Mouse (Mus musculus) limb, embryonic 13.5 days (tissue): ENCODE measurements around the gene Tmod2. TPM values are rescaled to one million over a fixed set of nuclear protein-coding genes. Genes with fewer than 3 reads are reported as not detected.
"Not testable (repeated sequence)": the region's sequence is repeated elsewhere in the genome, so short reads cannot be mapped to it uniquely, and the experiment has no call there.

Experiments
- ATAC-seq: fragments of 200-750 bp; cut with Nextera tagmentation; 2 replicates; pipeline ENCODE4 v1.8.0; 2017; ENCODE audit warnings: low read depth, moderate number of reproducible peaks, moderate TSS enrichment; ENCODE audit not compliant: low FRiP score
- H3K27ac ChIP-seq: fragments of 300-500 bp; sonication (generic); 2 replicates; pipeline ENCODE4 v1.5.1; 2015; ENCODE audit warnings: inconsistent platforms, mild to moderate bottlenecking, moderate library complexity
- H3K27me3 ChIP-seq: fragments of 300-500 bp; sonication (generic); 2 replicates; pipeline ENCODE4 v1.6.1; 2015; ENCODE audit warnings: mild to moderate bottlenecking, inconsistent platforms
- H3K36me3 ChIP-seq: fragments of 300-500 bp; sonication (generic); 2 replicates; pipeline ENCODE4 v1.6.1; 2015; ENCODE audit warnings: inconsistent platforms, mild to moderate bottlenecking, moderate library complexity
- H3K4me1 ChIP-seq: fragments of 300-500 bp; sonication (generic); 2 replicates; pipeline ENCODE4 v1.6.1; 2015; ENCODE audit warnings: inconsistent platforms
- H3K4me2 ChIP-seq: fragments of 300-500 bp; sonication (generic); replicated peaks from 2 replicates; pipeline ENCODE4 v1.6.1; 2015; ENCODE audit warnings: inconsistent platforms, mild to moderate bottlenecking, moderate library complexity
- H3K4me3 ChIP-seq: fragments of 300-500 bp; sonication (generic); 2 replicates; pipeline ENCODE4 v1.5.1; 2015; ENCODE audit warnings: moderate library complexity, mild to moderate bottlenecking, inconsistent platforms
- H3K9ac ChIP-seq: fragments of 300-500 bp; sonication (generic); 2 replicates; pipeline ENCODE4 v1.6.1; 2015; ENCODE audit warnings: mild to moderate bottlenecking, inconsistent platforms
- H3K9me3 ChIP-seq: fragments of 300-500 bp; sonication (generic); 2 replicates; pipeline ENCODE4 v1.6.1; 2016; ENCODE audit warnings: inconsistent platforms
- WGBS: fragments of 180-500 bp; shearing (Covaris S2); methylation state at CpG from one replicate; pipeline ENCODE4 v1.1.7; 2015; 5-methylcytosine and 5-hydroxymethylcytosine counted together
- polyA plus RNA-seq: library from polyadenylated mRNA; unstranded; fragments of >200 nt; fragmentation: Nextera tagmentation; extraction: Ambion mirVana; gene quantifications from 2 replicates; pipeline ENCODE4 v1.2.1, GENCODE M21; 2015

Tmod2 gene
- polyA plus RNA-seq, 1 experiment from 2014 or later, result 26.5 TPM

DNA sequence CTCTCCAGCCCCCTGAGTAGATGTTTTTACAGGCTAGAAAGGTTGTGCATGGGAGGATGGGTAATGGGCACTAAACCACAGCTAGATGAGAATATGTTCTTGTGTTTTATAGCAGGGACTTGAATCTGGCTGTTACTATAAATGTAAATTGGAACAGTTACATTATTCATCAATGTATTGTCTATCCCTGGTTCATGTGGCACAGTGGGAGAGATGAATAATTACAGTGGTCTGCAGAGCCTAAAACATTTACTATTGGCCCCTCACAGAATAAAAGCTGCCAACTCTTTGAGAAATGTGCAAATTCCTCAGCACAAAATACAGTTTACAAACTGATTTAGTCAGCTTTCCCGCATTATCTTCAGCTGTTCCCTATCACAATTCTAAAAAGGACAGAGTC is 74.7 kb downstream of the Tmod2 start:
- no peak for ATAC-seq
- H3K27me3 ChIP-seq, result no peaks in the 10 kb centered on the region
- peaks cover 6% of the 10 kb centered on the region for H3K4me1 ChIP-seq
- peaks cover 14% of the 10 kb centered on the region for H3K36me3 ChIP-seq
- no peak overlapping the region for H3K27ac ChIP-seq
- no peak overlapping the region for H3K4me2 ChIP-seq
- no peak overlapping the region for H3K9ac ChIP-seq
- H3K9me3 ChIP-seq, result no peaks in the 10 kb centered on the region
- H3K4me3 ChIP-seq, result no peak overlapping the region
- WGBS, result 92% methylated on average over 1 of the region's 1 CpGs

DNA sequence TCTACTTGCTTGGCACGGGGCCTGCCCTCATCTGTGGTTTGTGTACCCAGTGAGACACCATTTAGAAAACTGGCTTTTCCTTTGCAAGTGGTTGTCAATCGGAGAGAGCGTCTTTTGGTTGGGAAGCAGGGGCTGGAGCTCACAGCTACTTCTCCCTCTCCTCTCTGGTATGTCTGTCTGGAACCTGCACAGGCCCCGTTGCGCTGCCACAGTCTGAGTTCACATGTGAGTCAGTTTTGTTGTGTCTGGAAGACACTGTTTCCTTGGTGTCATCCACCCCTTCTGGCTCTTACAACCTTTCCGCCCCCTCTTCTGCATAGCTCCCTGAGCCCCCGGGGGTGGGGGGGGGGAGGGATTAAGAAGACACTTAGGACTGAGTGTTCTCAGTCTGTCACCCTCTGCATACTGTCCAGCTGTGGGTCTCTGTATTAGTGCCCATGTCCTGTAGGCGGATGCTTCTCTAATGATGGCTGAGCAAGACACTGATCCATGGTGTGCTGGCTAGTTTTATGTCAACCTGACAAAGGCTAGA is 76.6 kb downstream of the Tmod2 start:
- H3K4me1 ChIP-seq, result peaks cover 3% of the 10 kb centered on the region; the same call in 1 of the 2 replicates
- H3K9me3 ChIP-seq, result no peaks in the 10 kb centered on the region
- ATAC-seq, result no peak
- 93% methylated on average over 8 of the region's 8 CpGs for WGBS
- H3K4me2 ChIP-seq, result no peak overlapping the region
- peaks cover 24% of the 10 kb centered on the region for H3K36me3 ChIP-seq
- H3K27ac ChIP-seq, result no peak overlapping the region
- no peaks in the 10 kb centered on the region for H3K27me3 ChIP-seq
- H3K4me3 ChIP-seq, result no peak overlapping the region
- no peak overlapping the region for H3K9ac ChIP-seq

DNA sequence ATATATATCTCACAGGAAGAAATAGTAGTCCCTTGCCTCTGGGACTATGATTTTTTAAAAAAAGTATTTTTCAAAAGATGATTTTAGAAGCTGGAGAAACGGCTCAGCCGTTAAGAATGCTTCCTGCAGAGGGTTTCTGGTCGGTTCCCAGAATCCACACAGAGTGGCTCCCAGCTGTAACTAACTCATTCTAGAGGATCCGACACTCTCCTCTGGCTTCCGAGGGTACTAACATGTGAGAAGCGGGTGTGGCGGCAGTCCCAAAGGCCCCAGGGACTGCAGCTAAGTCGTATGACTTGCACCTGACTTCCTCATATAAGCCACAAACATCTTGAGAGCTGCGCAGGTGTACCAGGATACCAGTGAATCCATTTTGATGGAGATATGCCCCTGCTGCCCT is 78.1 kb downstream of the Tmod2 start:
- 67% methylated on average over 9 of the region's 9 CpGs for WGBS
- not testable (repeated sequence) for H3K9me3 ChIP-seq, H3K27ac ChIP-seq, H3K4me1 ChIP-seq, H3K4me2 ChIP-seq, H3K9ac ChIP-seq, H3K27me3 ChIP-seq, H3K4me3 ChIP-seq, ATAC-seq
- peaks cover 36% of the 10 kb centered on the region for H3K36me3 ChIP-seq

DNA sequence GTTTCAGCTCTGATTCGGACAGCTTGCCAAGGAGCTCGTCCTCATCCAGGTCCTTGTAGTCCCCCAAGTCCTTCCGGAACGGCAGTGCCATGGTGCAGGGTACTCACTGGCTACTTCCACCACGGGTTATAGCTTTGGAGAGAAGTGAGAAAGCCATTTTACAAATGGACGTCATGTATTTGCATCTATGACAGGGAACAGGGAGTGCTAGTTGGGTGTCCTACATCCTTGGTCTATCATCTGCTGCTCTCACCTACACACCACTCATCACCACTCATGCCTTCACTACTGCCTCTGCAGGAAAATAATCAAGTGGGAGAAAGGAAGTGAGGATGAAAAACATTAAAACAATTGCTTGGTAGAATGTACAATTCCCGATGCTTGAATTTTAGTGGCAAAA is 78.7 kb downstream of the Tmod2 start:
- no peak for ATAC-seq
- Histone ChIP-seq H3K9ac (no peak overlapping the region), H3K4me3 (no peak overlapping the region), H3K27me3 (no peaks in the 10 kb centered on the region), H3K4me2 (no peak overlapping the region), H3K27ac (no peak overlapping the region), H3K9me3 (no peaks in the 10 kb centered on the region), H3K4me1 (no peaks in the 10 kb centered on the region), H3K36me3 (peaks cover 40% of the 10 kb centered on the region)
- WGBS, result 91% methylated on average over 7 of the region's 7 CpGs

DNA sequence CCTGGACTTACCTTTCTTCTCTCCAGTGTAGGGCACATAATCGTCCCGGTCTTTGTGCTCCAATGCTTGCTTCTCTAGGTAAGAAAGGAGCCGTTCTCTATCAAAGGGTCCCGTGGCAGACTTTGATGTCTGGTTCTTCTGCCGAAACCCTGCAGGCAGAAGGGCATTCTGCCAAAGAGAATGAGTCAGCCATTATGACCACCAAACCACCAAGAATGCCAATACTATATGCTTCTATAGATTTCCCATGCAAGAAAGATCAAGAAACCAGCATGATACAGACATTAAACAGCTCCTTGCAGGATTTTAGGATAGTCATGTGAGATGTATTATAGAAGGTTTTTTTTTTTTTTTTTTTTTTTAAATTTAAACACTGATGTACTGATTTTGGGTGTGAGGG is 81.8 kb downstream of the Tmod2 start:
- Histone ChIP-seq H3K4me2 (no peak overlapping the region), H3K9ac (no peak overlapping the region), H3K9me3 (no peaks in the 10 kb centered on the region), H3K27ac (no peak overlapping the region), H3K4me3 (no peak overlapping the region), H3K36me3 (peaks cover 35% of the 10 kb centered on the region), H3K27me3 (no peaks in the 10 kb centered on the region), H3K4me1 (no peaks in the 10 kb centered on the region)
- 77% methylated on average over 5 of the region's 5 CpGs for WGBS
- ATAC-seq, result no peak

DNA sequence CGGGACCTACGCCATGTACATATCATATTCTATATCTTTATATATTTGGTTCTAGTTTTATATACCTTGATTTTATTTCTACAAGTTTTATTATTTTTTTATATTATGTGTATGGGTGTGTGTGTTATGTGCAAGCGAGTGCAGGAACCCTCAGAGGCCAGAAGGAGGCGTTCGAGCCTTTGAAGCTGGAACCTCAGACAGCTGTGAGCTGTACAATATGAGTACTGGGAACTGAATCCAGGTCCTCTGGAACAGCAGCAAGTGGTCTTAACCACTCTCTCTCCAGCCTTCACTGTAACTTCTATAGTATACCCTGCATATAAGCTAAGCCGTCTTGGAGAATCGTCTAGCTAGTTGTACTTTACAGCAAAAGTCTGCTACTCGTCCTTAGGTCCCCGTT is 83.0 kb downstream of the Tmod2 start:
- 97% methylated on average over 9 of the region's 9 CpGs for WGBS
- Histone ChIP-seq H3K27me3 (no peaks in the 10 kb centered on the region), H3K9ac (no peak overlapping the region), H3K9me3 (no peaks in the 10 kb centered on the region), H3K4me3 (no peak overlapping the region), H3K4me2 (no peak overlapping the region), H3K4me1 (no peaks in the 10 kb centered on the region), H3K27ac (no peak overlapping the region), H3K36me3 (peaks cover 35% of the 10 kb centered on the region)
- no peak for ATAC-seq

DNA sequence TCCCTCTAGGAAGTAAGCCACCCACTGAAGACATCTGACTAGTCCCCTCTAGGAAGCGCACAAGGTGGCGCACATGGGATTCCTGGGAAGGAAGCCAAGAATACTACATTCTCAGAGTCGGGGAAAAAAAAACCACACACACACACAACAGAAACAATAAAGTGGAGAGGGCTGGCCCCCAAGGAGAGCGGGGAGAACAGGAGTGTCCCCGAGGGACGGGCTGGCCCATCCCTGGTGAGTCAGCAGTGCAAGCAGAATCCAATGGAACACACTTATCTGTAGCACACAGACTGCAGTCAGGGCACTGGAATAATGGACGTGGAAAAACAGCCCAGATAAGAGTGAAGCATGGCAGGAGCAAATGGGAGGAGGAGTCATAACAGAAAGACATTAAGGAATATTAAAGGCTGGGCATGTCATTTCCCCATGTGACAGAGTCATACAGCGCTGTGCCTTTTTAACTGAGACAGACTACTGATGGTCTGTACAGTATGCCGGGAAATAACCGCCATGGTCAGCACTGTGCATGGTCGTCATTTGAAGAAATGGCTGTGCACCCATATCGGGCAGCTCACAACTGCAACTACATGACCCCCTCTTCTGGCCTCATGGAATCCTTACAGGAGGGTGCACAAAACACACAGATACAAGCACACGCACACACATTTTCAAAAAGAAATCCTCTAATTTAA is 83.6 kb downstream of the Tmod2 start:
- no peak overlapping the region for H3K27ac ChIP-seq
- 0 out of 2 replicates have a peak, but pooled peaks have one; percentile 32 for ATAC-seq
- no peaks in the 10 kb centered on the region for H3K9me3 ChIP-seq

DNA sequence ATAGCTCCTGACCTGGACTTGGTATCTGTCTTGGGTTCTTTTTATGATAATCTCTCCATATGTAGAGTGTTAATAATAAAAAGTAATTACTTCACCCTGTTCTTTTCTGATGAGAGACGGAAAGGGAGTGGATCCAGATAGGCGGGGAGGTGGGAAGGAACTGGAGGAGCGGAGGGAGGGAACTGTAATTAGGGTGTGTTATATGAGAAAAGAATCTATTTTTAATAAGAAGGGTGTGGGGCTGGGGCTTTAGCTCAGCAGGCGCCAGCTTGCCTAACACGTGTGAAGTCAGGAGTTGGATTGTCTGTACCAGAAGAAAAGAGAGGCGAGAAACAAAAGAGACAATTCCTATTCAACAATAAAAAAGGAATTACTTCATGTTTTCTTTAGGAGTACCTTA is 87.5 kb downstream of the Tmod2 start:
- no peak overlapping the region for H3K4me2 ChIP-seq
- no peaks in the 10 kb centered on the region for H3K4me1 ChIP-seq
- no peak for ATAC-seq
- H3K9me3 ChIP-seq, result no peaks in the 10 kb centered on the region
- no peak overlapping the region for H3K9ac ChIP-seq
- WGBS, result 49% methylated on average over 6 of the region's 6 CpGs
- H3K27ac ChIP-seq, result no peak overlapping the region
- peaks cover 13% of the 10 kb centered on the region for H3K36me3 ChIP-seq
- no peaks in the 10 kb centered on the region for H3K27me3 ChIP-seq
- H3K4me3 ChIP-seq, result no peak overlapping the region

More for the DNA sequence above, 83.6 kb downstream of the Tmod2 start:
- 86% methylated on average over 13 of the region's 13 CpGs for WGBS
- H3K27me3 ChIP-seq, result no peaks in the 10 kb centered on the region
- H3K4me3 ChIP-seq, result no peak overlapping the region
- peaks cover 35% of the 10 kb centered on the region for H3K36me3 ChIP-seq
- H3K9ac ChIP-seq, result no peak overlapping the region
- H3K4me2 ChIP-seq, result no peak overlapping the region
- H3K4me1 ChIP-seq, result no peaks in the 10 kb centered on the region

DNA sequence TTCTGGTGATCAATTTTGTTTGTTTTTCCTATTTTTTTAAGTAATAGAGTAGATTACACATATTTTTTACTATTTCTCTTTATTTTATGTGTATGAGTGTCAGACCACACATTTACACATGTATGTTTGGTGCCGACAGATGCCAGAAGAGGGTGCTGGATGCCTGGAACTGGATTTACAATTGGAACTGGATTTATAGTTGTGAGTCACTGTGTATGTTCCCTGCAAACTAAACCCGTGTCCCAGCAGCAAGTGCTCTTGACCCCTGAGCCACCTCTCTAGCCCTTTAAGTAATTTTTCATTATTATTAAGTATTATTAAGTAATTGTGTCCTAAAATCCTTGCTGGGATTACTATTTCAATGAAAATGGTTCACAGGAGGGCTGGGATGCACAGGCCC is 88.9 kb downstream of the Tmod2 start:
- ATAC-seq, result no peak
- Histone ChIP-seq H3K36me3 (peaks cover 4% of the 10 kb centered on the region; the same call in 1 of the 2 replicates), H3K27ac (no peak overlapping the region), H3K27me3 (no peaks in the 10 kb centered on the region), H3K4me1 (no peaks in the 10 kb centered on the region), H3K9me3 (no peaks in the 10 kb centered on the region), H3K4me3 (no peak overlapping the region), H3K9ac (no peak overlapping the region), H3K4me2 (no peak overlapping the region)
- 70% methylated on average over 2 of the region's 2 CpGs for WGBS

DNA sequence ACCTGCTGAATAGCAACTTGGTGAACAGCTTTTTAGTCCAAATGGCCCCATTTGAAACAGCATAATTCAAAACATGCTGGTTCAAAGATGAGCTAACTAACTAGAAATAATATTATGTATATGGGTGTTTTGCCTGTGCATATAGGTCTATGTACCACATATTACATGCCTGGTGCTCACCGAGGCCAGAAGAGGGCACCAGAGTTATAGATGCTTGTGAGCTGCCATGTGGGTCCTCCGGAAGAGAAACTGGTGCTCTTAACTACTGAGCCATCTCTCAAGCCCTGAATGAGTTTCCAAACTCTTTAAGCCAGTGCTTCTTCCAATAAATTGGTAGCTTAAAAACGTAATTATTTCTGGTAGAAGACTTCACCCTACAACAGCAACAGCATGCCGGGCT is 89.3 kb downstream of the Tmod2 start:
- no peak overlapping the region for H3K4me3 ChIP-seq
- 55% methylated on average over 4 of the region's 4 CpGs for WGBS

DNA sequence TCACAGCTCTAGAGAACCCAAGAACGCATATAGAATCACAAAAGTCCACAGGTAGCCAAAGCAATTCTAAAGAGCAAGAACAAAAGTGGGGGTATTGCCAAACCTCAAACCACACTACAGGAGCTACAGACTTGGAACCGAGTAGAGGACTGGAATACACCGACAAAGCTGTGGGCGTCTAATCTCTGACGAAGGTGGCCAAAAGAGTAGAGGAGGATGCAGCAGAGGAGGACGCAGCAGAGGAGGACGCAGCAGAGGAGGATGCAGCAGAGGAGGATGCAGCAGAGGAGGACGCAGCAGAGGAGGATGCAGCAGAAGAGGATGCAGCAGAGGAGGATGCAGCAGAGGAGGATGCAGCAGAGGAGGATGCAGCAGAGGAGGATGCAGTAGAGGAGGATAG is 90.2 kb downstream of the Tmod2 start:
- ATAC-seq, result no peak
- no peak overlapping the region for H3K4me2 ChIP-seq
- peaks cover 10% of the 10 kb centered on the region for H3K36me3 ChIP-seq
- no peak overlapping the region for H3K27ac ChIP-seq
- no peak overlapping the region for H3K4me3 ChIP-seq
- H3K9ac ChIP-seq, result no peak overlapping the region
- 95% methylated on average over 8 of the region's 8 CpGs for WGBS
- no peaks in the 10 kb centered on the region for H3K27me3 ChIP-seq
- H3K9me3 ChIP-seq, result no peaks in the 10 kb centered on the region
- no peaks in the 10 kb centered on the region for H3K4me1 ChIP-seq

More for the DNA sequence above, 89.3 kb downstream of the Tmod2 start:
- ATAC-seq, result no peak
- no peak overlapping the region for H3K4me2 ChIP-seq
- no peak overlapping the region for H3K9ac ChIP-seq
- H3K27ac ChIP-seq, result no peak overlapping the region
- H3K36me3 ChIP-seq, result peaks cover 4% of the 10 kb centered on the region; the same call in 1 of the 2 replicates
- no peaks in the 10 kb centered on the region for H3K4me1 ChIP-seq
- no peaks in the 10 kb centered on the region for H3K9me3 ChIP-seq
- no peaks in the 10 kb centered on the region for H3K27me3 ChIP-seq

DNA sequence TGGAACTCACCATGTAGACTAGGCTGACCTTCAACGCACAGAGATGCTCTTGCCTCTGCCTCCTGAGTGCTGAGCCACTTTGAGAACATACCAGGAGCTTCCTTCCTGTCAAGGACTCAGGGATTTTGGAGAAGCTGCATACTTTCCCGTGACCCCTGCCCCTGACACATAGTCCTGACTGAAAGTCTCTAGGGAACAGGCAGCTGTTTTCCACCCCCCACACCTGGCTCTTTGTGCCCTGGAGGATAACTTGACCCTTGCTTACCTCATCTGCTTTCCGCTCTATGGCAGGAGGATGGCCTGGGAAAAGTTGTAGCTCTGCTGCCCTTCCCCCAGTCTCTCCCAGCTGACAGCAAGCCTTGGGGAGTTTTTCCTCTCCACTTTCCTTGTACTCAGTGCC is 93.4 kb downstream of the Tmod2 start:
- H3K4me1 ChIP-seq, result no peaks in the 10 kb centered on the region
- peaks cover 32% of the 10 kb centered on the region for H3K36me3 ChIP-seq
- H3K9me3 ChIP-seq, result no peaks in the 10 kb centered on the region
- 73% methylated on average over 3 of the region's 3 CpGs for WGBS
- H3K4me3 ChIP-seq, result no peak overlapping the region
- H3K27me3 ChIP-seq, result no peaks in the 10 kb centered on the region
- H3K9ac ChIP-seq, result no peak overlapping the region
- no peak overlapping the region for H3K4me2 ChIP-seq
- no peak for ATAC-seq
- H3K27ac ChIP-seq, result no peak overlapping the region
